Mouse (Mus musculus): ENCODE measurements around the gene Bcl2a1d.
"Not testable (repeated sequence)": the region's sequence is repeated elsewhere in the genome, so short reads cannot be mapped to it uniquely, and the experiment has no call there.

Bcl2a1d gene

GRCm38 (mm10) chr9:88714515-88714914, 17.2 kb downstream of the Bcl2a1d start:
- H3K9me3 ChIP-seq (ENCODE audit: low read length); H3K36me3 ChIP-seq (ENCODE audit: insufficient read depth, low read length); H3K27me3 ChIP-seq (ENCODE audit: insufficient read depth, low read length); H3K4me1 ChIP-seq (replicated peaks; ENCODE audit: low read depth, low read length); H3K4me3 ChIP-seq (replicated peaks; ENCODE audit: low read length): not testable (repeated sequence)

GRCm38 (mm10) chr9:88712164-88712749, 19.5 kb downstream of the Bcl2a1d start:
- not testable (repeated sequence) for H3K4me3 ChIP-seq (replicated peaks; ENCODE audit: low read length); H3K27me3 ChIP-seq (ENCODE audit: insufficient read depth, low read length); H3K4me1 ChIP-seq (replicated peaks; ENCODE audit: low read depth, low read length); H3K9me3 ChIP-seq (ENCODE audit: low read length); H3K36me3 ChIP-seq (ENCODE audit: insufficient read depth, low read length)

DNA sequence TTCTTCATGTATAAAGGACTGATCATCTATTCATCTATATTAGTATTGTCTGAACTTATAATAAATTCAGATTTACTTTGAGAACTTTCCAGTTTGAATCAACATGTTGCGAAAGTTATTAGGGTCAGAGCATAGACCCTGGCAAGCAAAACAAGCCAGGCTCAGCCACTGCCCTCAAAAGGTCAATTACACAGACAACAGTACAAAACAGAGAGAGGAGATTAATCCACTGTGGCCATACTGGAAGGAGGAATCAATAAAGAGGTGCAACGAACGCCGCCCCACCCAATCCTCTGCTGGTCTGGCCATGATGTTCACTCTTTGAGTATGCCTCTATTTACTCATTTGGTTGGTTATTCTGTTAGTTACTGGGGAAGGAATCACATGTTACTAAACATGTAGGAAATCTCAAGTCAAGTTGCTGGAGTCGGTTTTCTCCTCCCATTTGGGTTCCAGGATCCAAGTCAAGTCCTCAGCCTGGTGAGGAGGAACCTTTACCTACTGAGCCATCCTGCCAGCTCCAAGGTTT, 20.7 kb downstream of the Bcl2a1d start:
- H3K9me3 ChIP-seq (ENCODE audit: low read length); H3K36me3 ChIP-seq (ENCODE audit: insufficient read depth, low read length); H3K27me3 ChIP-seq (ENCODE audit: insufficient read depth, low read length); H3K4me1 ChIP-seq (replicated peaks; ENCODE audit: low read depth, low read length); H3K4me3 ChIP-seq (replicated peaks; ENCODE audit: low read length): not testable (repeated sequence)

DNA sequence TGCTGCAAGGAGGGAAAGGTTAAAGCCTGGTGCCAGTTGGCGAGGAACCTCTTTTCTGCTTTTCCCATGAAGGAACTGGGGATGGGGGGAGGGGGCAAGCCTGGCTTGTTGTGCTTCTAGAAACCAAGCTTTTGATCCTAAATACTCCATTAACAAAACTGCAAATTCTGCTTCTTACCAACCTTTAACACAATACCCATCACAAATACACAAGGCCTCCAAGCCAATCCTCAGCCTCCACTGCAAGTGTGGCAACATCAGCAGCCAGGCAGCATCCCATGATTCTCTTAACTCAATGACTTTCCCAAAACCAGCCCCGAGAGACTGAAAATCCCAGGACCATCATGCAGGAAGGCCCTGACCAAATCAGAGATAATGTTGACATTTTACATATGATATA, 21.3 kb downstream of the Bcl2a1d start:
- not testable (repeated sequence) for H3K4me3 ChIP-seq (replicated peaks; ENCODE audit: low read length); H3K36me3 ChIP-seq (ENCODE audit: insufficient read depth, low read length); H3K4me1 ChIP-seq (replicated peaks; ENCODE audit: low read depth, low read length); H3K27me3 ChIP-seq (ENCODE audit: insufficient read depth, low read length); H3K9me3 ChIP-seq (ENCODE audit: low read length)

DNA sequence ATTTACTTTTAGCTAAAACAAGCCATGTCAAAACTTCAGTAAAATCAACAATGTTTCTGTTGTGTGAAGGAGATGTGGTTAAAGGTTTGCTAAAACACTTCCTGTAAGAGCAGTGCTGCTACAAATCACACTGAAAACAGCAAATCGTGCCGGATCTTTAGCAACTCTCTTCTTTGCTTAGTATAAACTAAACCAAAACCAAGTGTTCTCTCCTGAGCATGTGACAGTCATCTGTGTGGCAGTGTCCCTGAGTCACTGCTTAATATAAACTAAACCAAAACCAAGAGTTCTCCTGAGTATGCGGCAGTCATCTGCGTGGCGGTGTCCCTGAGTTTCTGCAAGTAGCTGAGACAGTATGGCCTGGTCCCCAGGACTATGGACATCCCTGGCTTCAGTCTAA, 21.9 kb downstream of the Bcl2a1d start:
- not testable (repeated sequence) for H3K4me1 ChIP-seq (replicated peaks; ENCODE audit: low read depth, low read length); H3K4me3 ChIP-seq (replicated peaks; ENCODE audit: low read length); H3K9me3 ChIP-seq (ENCODE audit: low read length); H3K27me3 ChIP-seq (ENCODE audit: insufficient read depth, low read length); H3K36me3 ChIP-seq (ENCODE audit: insufficient read depth, low read length)

GRCm38 (mm10) chr9:88709304-88709703, 22.4 kb downstream of the Bcl2a1d start:
- Histone ChIP-seq H3K36me3 (ENCODE audit: insufficient read depth, low read length) (no peaks in the 10 kb centered on the region), H3K4me3 (replicated peaks; ENCODE audit: low read length) (no peak overlapping the region)
- TF ChIP-seq NANOG (IDR thresholded peaks at IDR 0.05; ENCODE audit: borderline replicate concordance, low read length) (no peak), CTCF (conservative IDR thresholded peaks at IDR 0.05; ENCODE audit: low read length) (no peak), POU5F1 (IDR thresholded peaks at IDR 0.05; ENCODE audit: borderline replicate concordance, low read length) (no peak)

DNA sequence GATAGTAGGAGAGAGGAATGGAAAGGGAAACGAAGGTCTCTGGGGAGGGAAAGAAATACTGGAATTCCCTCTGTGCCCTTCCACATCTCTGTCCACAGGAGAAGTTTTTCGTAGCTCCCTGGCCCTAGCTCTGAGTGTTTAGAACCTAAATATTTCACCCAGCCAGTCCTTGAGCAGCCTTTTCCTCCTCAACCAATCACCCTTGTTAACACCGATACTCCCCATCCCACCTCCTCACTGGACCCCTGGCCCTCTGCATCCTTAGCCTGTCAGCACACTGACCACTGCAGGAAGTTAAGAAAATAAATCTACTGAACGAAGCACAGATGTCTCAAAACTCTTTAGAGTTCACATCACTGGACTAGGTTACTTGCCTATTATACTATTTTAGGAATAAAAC, 25.0 kb downstream of the Bcl2a1d start:
- H3K9me3 ChIP-seq (ENCODE audit: low read length) = no peaks in the 10 kb centered on the region
- H3K27me3 ChIP-seq (ENCODE audit: insufficient read depth, low read length) = no peaks in the 10 kb centered on the region
- H3K4me3 ChIP-seq (replicated peaks; ENCODE audit: low read length) = no peak overlapping the region
- peaks cover 6% of the 10 kb centered on the region for H3K4me1 ChIP-seq (replicated peaks; ENCODE audit: low read depth, low read length)
- no peaks in the 10 kb centered on the region for H3K36me3 ChIP-seq (ENCODE audit: insufficient read depth, low read length)
- no peak for TF ChIP-seq POU5F1 (IDR thresholded peaks at IDR 0.05; ENCODE audit: borderline replicate concordance, low read length)
- TF ChIP-seq CTCF (conservative IDR thresholded peaks at IDR 0.05; ENCODE audit: low read length) = no peak
- TF ChIP-seq NANOG (IDR thresholded peaks at IDR 0.05; ENCODE audit: borderline replicate concordance, low read length) = no peak

More at GRCm38 (mm10) chr9:88709304-88709703, 22.4 kb downstream of the Bcl2a1d start:
- Histone ChIP-seq H3K9me3 (ENCODE audit: low read length) (no peaks in the 10 kb centered on the region), H3K27me3 (ENCODE audit: insufficient read depth, low read length) (no peaks in the 10 kb centered on the region), H3K4me1 (replicated peaks; ENCODE audit: low read depth, low read length) (peaks cover 6% of the 10 kb centered on the region)

GRCm38 (mm10) chr9:88705157-88705556, 26.6 kb downstream of the Bcl2a1d start:
- not testable (repeated sequence) for H3K4me1 ChIP-seq (replicated peaks; ENCODE audit: low read depth, low read length); H3K4me3 ChIP-seq (replicated peaks; ENCODE audit: low read length); H3K36me3 ChIP-seq (ENCODE audit: insufficient read depth, low read length); H3K9me3 ChIP-seq (ENCODE audit: low read length); H3K27me3 ChIP-seq (ENCODE audit: insufficient read depth, low read length)

GRCm38 (mm10) chr9:88698746-88699145, 33.0 kb downstream of the Bcl2a1d start:
- H3K4me1 ChIP-seq (replicated peaks; ENCODE audit: low read depth, low read length); H3K36me3 ChIP-seq (ENCODE audit: insufficient read depth, low read length); H3K27me3 ChIP-seq (ENCODE audit: insufficient read depth, low read length); H3K4me3 ChIP-seq (replicated peaks; ENCODE audit: low read length); H3K9me3 ChIP-seq (ENCODE audit: low read length): not testable (repeated sequence)

DNA sequence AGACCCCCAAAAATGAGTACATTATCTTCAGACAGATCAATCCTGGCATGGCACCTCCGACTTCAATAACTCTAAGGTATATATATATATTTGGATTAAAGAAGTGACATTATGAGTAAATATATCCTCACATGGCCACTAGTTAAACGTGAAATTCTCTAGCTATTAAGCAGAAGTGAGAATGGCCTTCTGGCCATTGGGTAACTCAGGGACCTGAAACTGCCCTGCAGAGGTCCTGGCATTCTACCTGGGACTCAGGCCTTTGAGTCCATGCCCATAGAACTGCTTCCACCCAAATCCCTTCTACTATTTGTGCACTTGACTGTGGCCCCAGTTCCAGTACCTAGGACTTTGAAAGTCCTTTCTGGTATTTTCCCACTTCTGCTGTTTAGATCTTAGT, 40.4 kb downstream of the Bcl2a1d start:
- not testable (repeated sequence) for H3K36me3 ChIP-seq (ENCODE audit: insufficient read depth, low read length); H3K4me1 ChIP-seq (replicated peaks; ENCODE audit: low read depth, low read length); H3K4me3 ChIP-seq (replicated peaks; ENCODE audit: low read length); H3K27me3 ChIP-seq (ENCODE audit: insufficient read depth, low read length); H3K9me3 ChIP-seq (ENCODE audit: low read length)

DNA sequence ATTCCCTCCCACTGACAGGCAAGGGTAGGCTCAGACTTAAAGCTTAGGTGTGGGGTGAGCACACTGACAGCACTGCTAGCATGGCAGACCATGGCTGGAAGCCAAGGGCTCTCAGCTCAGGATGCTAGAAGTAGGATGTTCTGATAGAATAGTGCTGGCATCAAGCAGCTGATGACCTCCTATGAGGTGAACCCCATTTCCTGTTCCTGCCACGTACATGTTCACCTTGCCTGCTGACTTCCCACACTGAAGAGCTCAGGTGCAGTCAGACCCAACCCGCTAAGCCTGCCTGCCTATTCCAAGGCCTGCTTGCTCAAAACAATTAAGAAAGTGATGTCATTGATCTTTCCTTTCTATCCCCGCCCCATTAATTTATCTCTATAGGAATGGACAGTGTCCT, 42.3 kb downstream of the Bcl2a1d start:
- not testable (repeated sequence) for H3K4me3 ChIP-seq (replicated peaks; ENCODE audit: low read length); H3K36me3 ChIP-seq (ENCODE audit: insufficient read depth, low read length); H3K9me3 ChIP-seq (ENCODE audit: low read length); H3K4me1 ChIP-seq (replicated peaks; ENCODE audit: low read depth, low read length); H3K27me3 ChIP-seq (ENCODE audit: insufficient read depth, low read length)

- not testable (repeated sequence) for H3K27me3 ChIP-seq (ENCODE audit: insufficient read depth, low read length); H3K9me3 ChIP-seq (ENCODE audit: low read length); H3K4me1 ChIP-seq (replicated peaks; ENCODE audit: low read depth, low read length); H3K36me3 ChIP-seq (ENCODE audit: insufficient read depth, low read length); H3K4me3 ChIP-seq (replicated peaks; ENCODE audit: low read length)
Observed at GRCm38 (mm10) chr9:88686719-88687118, 45.0 kb downstream of the Bcl2a1d start.

All from E14TG2a.4 (cell line).